Mouse (Mus musculus) heart, postnatal 10 days (tissue): ENCODE measurements around the gene Scgb1b19. TPM values are rescaled to one million over a fixed set of nuclear protein-coding genes. Genes with fewer than 3 reads are reported as not detected.
"Not testable (repeated sequence)": the region's sequence is repeated elsewhere in the genome, so short reads cannot be mapped to it uniquely, and the experiment has no call there.

ENCODE experiments used
- DNase-seq, 2 experiments: peaks; one replicate each; pipeline ENCODE4 v3.0.0; 2021
- intact Hi-C: fragments of 180-260 bp; cut with DNase I; formaldehyde crosslinking; loops from one replicate; pipeline ENCODE4 v1.15.1; 2025
- total RNA-seq, 2 experiments: library from RNA; stranded (reverse); gene quantifications; 2 replicates each; pipeline ENCODE4 v1.2.3; 2021

Scgb1b19 gene
- total RNA-seq: not detected

- intact Hi-C loops, DNase-seq: not testable (repeated sequence)
These were observed at the start of gene Scgb1b19 for GRCm38 (mm10) chr7:33286991-33287390. Gene Scgb1b19 (plus strand): TSS chr7:33287291.

- intact Hi-C loops: not testable (repeated sequence)
These were observed 6.9 kb upstream of the Scgb1b19 start, which contains the start of gene Scgb2b19 for GRCm38 (mm10) chr7:33280238-33280637. Gene Scgb2b19 (minus strand): TSS chr7:33280338.

More at GRCm38 (mm10) chr7:33280238-33280637, 6.9 kb upstream of the Scgb1b19 start, which contains the start of gene Scgb2b19:
- DNase-seq: not testable (repeated sequence)

Other genes starting within 250 kb of the Scgb1b19 start
- gene Scgb2b17, start 230.7 kb upstream of the Scgb1b19 start, total RNA-seq: not detected
- not detected for gene Scgb1b17, start 223.8 kb upstream of the Scgb1b19 start, total RNA-seq
- not detected for gene Scgb2b18, start 113.4 kb upstream of the Scgb1b19 start, total RNA-seq
- not detected for gene Scgb1b18, start 101.7 kb upstream of the Scgb1b19 start, total RNA-seq
- not detected for gene Scgb2b19, start 7.0 kb upstream of the Scgb1b19 start, total RNA-seq
- gene Scgb2b20, start 79.0 kb downstream of the Scgb1b19 start, total RNA-seq: not detected
- not detected for gene Scgb1b20, start 85.9 kb downstream of the Scgb1b19 start, total RNA-seq
- not detected for gene Scgb2b21, start 233.2 kb downstream of the Scgb1b19 start, total RNA-seq